Mouse (Mus musculus) midbrain, postnatal 0 days (tissue): ENCODE results near the gene Cadm4. TPM values are rescaled to one million over a fixed set of nuclear protein-coding genes. Genes with fewer than 3 reads are reported as not detected.
"Not testable (repeated sequence)": the region's sequence is repeated elsewhere in the genome, so short reads cannot be mapped to it uniquely, and the experiment has no call there.

Experiments used
- ATAC-seq: fragments of 200-750 bp; cut with Nextera tagmentation; 2 replicates; pipeline ENCODE4 v1.8.0; 2017; ENCODE audit warnings: moderate number of reproducible peaks, mild to moderate bottlenecking, moderate TSS enrichment, moderate library complexity; ENCODE audit not compliant: low FRiP score
- DNase-seq: peaks from one replicate; pipeline ENCODE4 v3.0.0-alpha.2; 2015; ENCODE audit warnings: low spot score
- H3K27ac ChIP-seq: fragments of 300-500 bp; sonication (generic); 2 replicates; pipeline ENCODE4 v1.5.1; 2014; ENCODE audit warnings: low read depth, mild to moderate bottlenecking, low read length, mixed read lengths
- H3K27me3 ChIP-seq: fragments of 300-500 bp; sonication (generic); 2 replicates; pipeline ENCODE4 v1.6.1; 2014; ENCODE audit warnings: low read length, control low read depth, mixed read lengths; ENCODE audit not compliant: insufficient read depth
- H3K36me3 ChIP-seq: fragments of 300-500 bp; sonication (generic); 2 replicates; pipeline ENCODE4 v1.6.1; 2014; ENCODE audit warnings: low read length, control low read depth, mixed read lengths; ENCODE audit not compliant: insufficient read depth
- H3K4me1 ChIP-seq: fragments of 300-500 bp; sonication (generic); 2 replicates; pipeline ENCODE4 v1.6.1; 2014; ENCODE audit warnings: mild to moderate bottlenecking, control low read depth, antibody characterized with exemption, low read length, mixed read lengths; ENCODE audit not compliant: insufficient read depth
- H3K4me2 ChIP-seq: fragments of 300-500 bp; sonication (generic); 2 replicates; pipeline ENCODE4 v1.6.1; 2014; ENCODE audit warnings: low read depth, mild to moderate bottlenecking, low read length, mixed read lengths; ENCODE audit not compliant: poor library complexity, severe bottlenecking
- H3K4me3 ChIP-seq: fragments of 300-500 bp; sonication (generic); 2 replicates; pipeline ENCODE4 v1.5.1; 2014; ENCODE audit warnings: low read depth, mild to moderate bottlenecking, low read length, moderate library complexity
- H3K9ac ChIP-seq: fragments of 300-500 bp; sonication (generic); replicated peaks from 2 replicates; pipeline ENCODE4 v1.6.1; 2014; ENCODE audit warnings: mild to moderate bottlenecking, low read length, moderate library complexity, mixed read lengths; ENCODE audit not compliant: poor library complexity, severe bottlenecking
- H3K9me3 ChIP-seq: fragments of 300-500 bp; sonication (generic); 2 replicates; pipeline ENCODE4 v1.6.1; 2016; ENCODE audit warnings: low read length, control low read depth
- CTCF ChIP-seq: IDR thresholded peaks from 2 replicates; pipeline ENCODE4 v1.5.1; 2016; ENCODE audit warnings: antibody characterized with exemption, mild to moderate bottlenecking
- WGBS: fragments of 180-500 bp; shearing (Covaris S2); extraction: QIAGEN DNeasy Blood & Tissue Kit; methylation state at CpG from one replicate; pipeline ENCODE4 v1.1.7; 2014; 5-methylcytosine and 5-hydroxymethylcytosine counted together
- polyA plus RNA-seq: library from polyadenylated mRNA; unstranded; fragments of >200 nt; fragmentation: Nextera tagmentation; extraction: Ambion mirVana; gene quantifications from 2 replicates; pipeline ENCODE4 v1.2.1, GENCODE M21; 2015
- total RNA-seq: library from RNA; depleted of rRNA; stranded (reverse); fragments of >200 nt; gene quantifications from 2 replicates; pipeline ENCODE4 v1.2.3, GENCODE M21; 2014

Cadm4 gene
- total and polyA plus RNA-seq, 2 experiments from 2014 or later: 88.1 to 354 TPM

GRCm38 (mm10) chr7:24479685-24480084 is 2.1 kb upstream of the Cadm4 start:
- Histone ChIP-seq H3K4me2 (peak overlapping the region; percentile 75; the same call in 1 of the 2 replicates), H3K9me3 (no peaks in the 10 kb centered on the region), H3K27ac (no peak overlapping the region), H3K36me3 (no peaks in the 10 kb centered on the region), H3K4me1 (peaks cover 8% of the 10 kb centered on the region), H3K27me3 (no peaks in the 10 kb centered on the region), H3K9ac (no peak overlapping the region), H3K4me3 (no peak overlapping the region)
- ATAC-seq: no peak
- TF ChIP-seq CTCF: no peak
- DNase-seq: no peak
- 90% methylated on average over 2 of the region's 2 CpGs for WGBS

GRCm38 (mm10) chr7:24480121-24480941 is 1.5 kb upstream of the Cadm4 start:
- no peak for TF ChIP-seq CTCF
- 40% methylated on average over 18 of the region's 18 CpGs for WGBS
- Histone ChIP-seq H3K9me3 (no peaks in the 10 kb centered on the region), H3K4me3 (peak overlapping the region; percentile 70), H3K36me3 (no peaks in the 10 kb centered on the region), H3K9ac (no peak overlapping the region), H3K4me2 (peak overlapping the region; percentile 75), H3K27me3 (no peaks in the 10 kb centered on the region), H3K4me1 (peaks cover 13% of the 10 kb centered on the region), H3K27ac (no peak overlapping the region)
- ATAC-seq (no peak), DNase-seq (peak; percentile 46)

- H3K27me3 ChIP-seq: no peaks in the 10 kb centered on the region
- H3K9ac ChIP-seq: peak overlapping the region; percentile 96
- H3K36me3 ChIP-seq: no peaks in the 10 kb centered on the region
- peak; percentile 48 for ATAC-seq
- H3K4me1 ChIP-seq: peaks cover 20% of the 10 kb centered on the region
- no peaks in the 10 kb centered on the region for H3K9me3 ChIP-seq
- peak overlapping the region; percentile 75 for H3K4me2 ChIP-seq
- DNase-seq: no peak
- no peak for TF ChIP-seq CTCF
- 8% methylated on average over 14 of the region's 14 CpGs for WGBS
- peak overlapping the region; percentile 86 for H3K27ac ChIP-seq
- H3K4me3 ChIP-seq: peak overlapping the region; percentile 70
These were observed 793 bp upstream of the Cadm4 start for GRCm38 (mm10) chr7:24480986-24481473.

- peak overlapping the region; percentile 96 for H3K9ac ChIP-seq
- peak; percentile 12; the same call in 1 of the 2 replicates for ATAC-seq
- H3K27me3 ChIP-seq: no peaks in the 10 kb centered on the region
- peak overlapping the region; percentile 70 for H3K4me3 ChIP-seq
- no peaks in the 10 kb centered on the region for H3K9me3 ChIP-seq
- peak overlapping the region; percentile 86 for H3K27ac ChIP-seq
- H3K4me1 ChIP-seq: peaks cover 30% of the 10 kb centered on the region
- H3K36me3 ChIP-seq: no peaks in the 10 kb centered on the region
- WGBS: 1% methylated on average over 14 of the region's 38 CpGs
- DNase-seq: no peak
- H3K4me2 ChIP-seq: peak overlapping the region; percentile 75
- no peak for TF ChIP-seq CTCF
These were observed 591 bp downstream of the Cadm4 start for GRCm38 (mm10) chr7:24482208-24483020.

- H3K27me3 ChIP-seq, ATAC-seq, H3K9ac ChIP-seq, H3K36me3 ChIP-seq, H3K9me3 ChIP-seq, DNase-seq: not testable (repeated sequence)
- H3K4me2 ChIP-seq: peak overlapping the region; percentile 75
- H3K27ac ChIP-seq: peak overlapping the region; percentile 86; the same call in 1 of the 2 replicates
- H3K4me1 ChIP-seq: peaks cover 30% of the 10 kb centered on the region
- peak overlapping the region; percentile 70 for H3K4me3 ChIP-seq
- WGBS: 53% methylated on average over 6 of the region's 6 CpGs
These were observed 1.5 kb downstream of the Cadm4 start for GRCm38 (mm10) chr7:24483291-24483690.
